Mouse (Mus musculus): ENCODE measurements around the gene Ncoa3. TPM values are rescaled to one million over a fixed set of nuclear protein-coding genes. Genes with fewer than 3 reads are reported as not detected.

The Ncoa3 gene
- polyA plus RNA-seq, 1 experiment from 2014 or later: 17.4 TPM

DNA sequence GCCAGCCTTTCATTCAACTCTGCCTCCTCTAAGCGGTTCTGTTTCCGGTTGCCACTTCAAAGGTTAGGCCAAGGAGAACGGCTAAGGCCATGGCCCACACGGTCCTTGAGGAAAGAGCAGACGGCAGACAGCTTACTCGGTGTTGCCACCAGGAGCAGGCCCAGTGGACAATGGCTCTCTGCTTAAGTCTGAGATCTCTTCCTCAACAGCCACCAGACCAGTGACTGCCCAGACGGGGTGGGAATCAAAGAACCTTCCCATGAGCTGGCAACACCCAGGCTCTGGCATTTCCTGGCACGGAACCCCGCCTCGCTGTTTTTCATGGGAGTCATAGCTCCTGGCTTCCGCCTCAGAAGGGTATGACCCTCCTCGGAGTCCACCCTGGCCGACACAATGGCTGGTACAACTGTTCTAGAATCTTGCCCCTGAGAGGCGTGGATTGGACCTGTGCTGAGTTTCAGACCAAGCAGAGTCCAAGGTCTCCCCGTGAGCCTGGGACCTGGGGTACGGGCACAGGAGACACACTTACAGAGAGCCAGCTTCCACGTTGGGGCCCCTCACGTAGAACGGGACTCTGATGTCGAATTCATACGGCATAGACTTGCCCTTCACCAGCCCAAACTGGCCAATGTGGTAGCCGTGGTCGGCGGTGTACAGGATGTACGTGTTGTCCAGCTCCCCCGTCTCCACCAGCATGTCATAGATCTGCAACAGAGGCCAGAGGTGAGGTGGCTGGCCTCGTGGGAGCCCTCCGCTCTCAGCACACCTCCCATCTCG, 94.2 kb downstream of the Ncoa3 start:
- no peak overlapping the region for H3K27ac ChIP-seq
- ATAC-seq (ENCODE audit: low FRiP score, low read depth): no peak
- H3K27me3 ChIP-seq: no peaks in the 10 kb centered on the region
- no peak overlapping the region for H3K9ac ChIP-seq
- H3K9me3 ChIP-seq: no peaks in the 10 kb centered on the region
- no peak overlapping the region for H3K4me3 ChIP-seq
- 88% methylated on average over 29 of the region's 29 CpGs for WGBS
- H3K4me1 ChIP-seq: peaks cover 12% of the 10 kb centered on the region
- peaks cover 87% of the 10 kb centered on the region for H3K36me3 ChIP-seq
- H3K4me2 ChIP-seq (replicated peaks): no peak overlapping the region

DNA sequence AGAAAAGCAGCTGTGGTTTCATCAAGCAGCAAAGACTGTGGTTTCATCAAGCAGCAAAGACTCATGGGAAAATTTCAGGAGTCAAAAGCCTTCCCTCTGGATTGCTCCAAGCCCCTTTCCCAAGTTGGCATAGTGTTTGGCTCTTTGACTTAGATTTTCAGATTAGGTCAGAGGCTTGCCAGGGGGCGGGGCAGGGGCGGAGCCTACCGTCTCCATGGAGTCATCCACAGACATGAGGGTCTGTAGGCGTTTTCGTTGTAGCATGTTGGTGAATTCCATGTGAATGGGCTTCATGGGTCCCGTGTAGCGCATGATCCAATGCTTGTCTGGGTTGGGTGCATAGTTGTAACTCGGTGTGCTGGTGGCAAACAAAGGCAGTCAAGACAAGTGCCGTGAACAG, 96.6 kb downstream of the Ncoa3 start:
- Histone ChIP-seq H3K27me3 (no peaks in the 10 kb centered on the region), H3K4me3 (no peak overlapping the region), H3K4me2 (replicated peaks) (no peak overlapping the region), H3K4me1 (peaks cover 12% of the 10 kb centered on the region), H3K27ac (no peak overlapping the region), H3K9me3 (no peaks in the 10 kb centered on the region), H3K9ac (no peak overlapping the region), H3K36me3 (peaks cover 90% of the 10 kb centered on the region)
- no peak for ATAC-seq (ENCODE audit: low FRiP score, low read depth)
- 92% methylated on average over 9 of the region's 9 CpGs for whole genome bisulfite sequencing

DNA sequence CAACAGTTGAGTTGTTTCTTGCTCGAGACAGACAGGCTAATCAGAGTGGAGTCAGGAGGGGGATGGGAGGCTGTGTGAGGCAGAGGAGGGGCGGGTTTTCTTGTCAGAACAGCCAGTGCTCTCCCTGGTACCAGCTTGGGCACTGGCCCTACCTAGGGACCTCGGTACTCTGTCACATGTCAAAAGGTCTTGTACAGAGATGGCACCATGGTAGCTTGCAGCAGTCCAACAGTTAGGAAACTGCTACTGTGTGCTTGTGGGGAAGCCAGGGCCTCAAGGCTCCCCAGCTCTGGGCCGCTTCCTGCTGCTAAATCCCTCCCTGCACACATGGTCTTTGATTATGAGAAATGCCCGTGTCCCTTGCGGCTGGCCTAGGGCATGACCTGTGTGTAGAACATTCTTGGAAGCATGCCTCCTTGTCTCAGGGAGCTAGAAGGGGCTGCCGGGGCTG, 97.7 kb downstream of the Ncoa3 start:
- WGBS: 35% methylated on average over 7 of the region's 7 CpGs
- Histone ChIP-seq H3K4me1 (peaks cover 12% of the 10 kb centered on the region), H3K4me3 (no peak overlapping the region), H3K27ac (peak overlapping the region; percentile 22; the same call in 1 of the 2 replicates), H3K27me3 (no peaks in the 10 kb centered on the region), H3K36me3 (peaks cover 95% of the 10 kb centered on the region), H3K9me3 (no peaks in the 10 kb centered on the region), H3K9ac (peak overlapping the region; percentile 13; the same call in 1 of the 2 replicates), H3K4me2 (replicated peaks) (no peak overlapping the region)
- ATAC-seq (ENCODE audit: low FRiP score, low read depth): no peak

DNA sequence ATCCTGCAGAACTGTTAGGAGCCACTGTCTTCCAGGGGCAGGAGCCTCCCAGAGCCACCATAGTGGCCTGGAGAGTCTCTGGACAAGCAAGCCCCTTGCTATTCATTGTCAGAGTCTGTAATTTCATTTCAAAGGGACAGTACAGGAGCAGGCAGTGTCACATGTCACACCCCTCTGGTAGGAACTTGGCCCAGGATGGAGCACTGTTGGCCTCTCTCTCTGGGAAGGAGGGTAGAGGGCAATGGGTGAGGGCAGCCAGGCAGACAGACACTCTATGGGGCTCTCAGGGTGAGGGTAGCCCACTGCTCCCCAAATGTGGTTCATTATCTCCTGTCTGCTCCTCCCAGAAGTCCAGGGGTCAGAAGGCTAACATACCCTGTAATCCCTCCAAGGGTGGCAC, 99.2 kb downstream of the Ncoa3 start:
- Histone ChIP-seq H3K9me3 (no peaks in the 10 kb centered on the region), H3K36me3 (peaks cover 92% of the 10 kb centered on the region), H3K4me3 (no peak overlapping the region), H3K27me3 (no peaks in the 10 kb centered on the region), H3K4me1 (peaks cover 12% of the 10 kb centered on the region), H3K9ac (no peak overlapping the region), H3K27ac (no peak overlapping the region), H3K4me2 (replicated peaks) (no peak overlapping the region)
- no peak for ATAC-seq (ENCODE audit: low FRiP score, low read depth)

DNA sequence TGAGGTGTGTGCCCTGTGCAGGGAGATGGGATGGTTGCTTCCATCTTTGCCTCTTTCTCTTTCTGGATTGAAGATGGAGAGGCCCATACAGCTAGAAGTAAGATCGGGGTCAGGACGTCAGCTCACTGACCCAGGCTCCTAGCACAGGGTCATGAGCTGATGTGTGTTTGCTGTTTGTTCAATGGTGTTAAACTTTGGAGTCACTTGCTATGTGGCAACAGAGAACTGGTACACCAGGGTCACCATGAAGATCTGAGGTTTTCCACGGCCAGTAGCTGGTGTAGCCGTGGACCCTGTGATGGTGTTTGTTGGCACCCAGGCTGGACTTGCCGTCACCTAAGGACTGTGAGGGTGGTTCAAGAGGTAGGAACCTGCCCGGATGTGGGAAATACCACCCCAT, 100.0 kb downstream of the Ncoa3 start:
- H3K4me2 ChIP-seq (replicated peaks): no peak overlapping the region
- no peaks in the 10 kb centered on the region for H3K9me3 ChIP-seq
- H3K9ac ChIP-seq: no peak overlapping the region
- no peak overlapping the region for H3K27ac ChIP-seq
- ATAC-seq (ENCODE audit: low FRiP score, low read depth): no peak
- H3K4me3 ChIP-seq: no peak overlapping the region
- peaks cover 92% of the 10 kb centered on the region for H3K36me3 ChIP-seq
- no peaks in the 10 kb centered on the region for H3K27me3 ChIP-seq
- 90% methylated on average over 6 of the region's 6 CpGs for WGBS
- H3K4me1 ChIP-seq: peaks cover 12% of the 10 kb centered on the region

DNA sequence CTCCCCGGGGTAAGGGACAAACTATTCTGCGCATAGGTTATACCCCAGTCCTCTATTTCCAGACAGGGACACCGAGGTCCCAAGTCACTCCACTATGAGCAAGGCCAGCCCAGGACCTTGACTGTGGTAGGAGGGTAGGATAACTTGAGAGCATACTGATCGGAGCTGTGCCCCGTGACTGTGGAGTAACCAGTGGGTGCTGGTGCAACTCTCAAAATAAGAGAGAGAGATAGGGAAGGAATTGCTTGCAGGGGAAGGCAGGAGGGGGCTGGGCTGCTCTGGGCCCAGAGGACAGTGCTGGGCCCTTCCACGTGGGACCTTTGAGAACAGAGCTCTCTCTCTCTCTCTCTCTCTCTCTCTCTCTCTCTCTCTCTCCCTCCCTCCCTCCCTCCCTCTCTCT, 103.9 kb downstream of the Ncoa3 start:
- H3K36me3 ChIP-seq: peaks cover 91% of the 10 kb centered on the region
- 93% methylated on average over 5 of the region's 6 CpGs for WGBS
- H3K27me3 ChIP-seq: no peaks in the 10 kb centered on the region
- no peak overlapping the region for H3K9ac ChIP-seq
- H3K4me3 ChIP-seq: no peak overlapping the region
- ATAC-seq (ENCODE audit: low FRiP score, low read depth): no peak
- no peaks in the 10 kb centered on the region for H3K9me3 ChIP-seq
- no peak overlapping the region for H3K4me2 ChIP-seq (replicated peaks)
- H3K27ac ChIP-seq: no peak overlapping the region
- H3K4me1 ChIP-seq: peaks cover 11% of the 10 kb centered on the region; the same call in 1 of the 2 replicates

DNA sequence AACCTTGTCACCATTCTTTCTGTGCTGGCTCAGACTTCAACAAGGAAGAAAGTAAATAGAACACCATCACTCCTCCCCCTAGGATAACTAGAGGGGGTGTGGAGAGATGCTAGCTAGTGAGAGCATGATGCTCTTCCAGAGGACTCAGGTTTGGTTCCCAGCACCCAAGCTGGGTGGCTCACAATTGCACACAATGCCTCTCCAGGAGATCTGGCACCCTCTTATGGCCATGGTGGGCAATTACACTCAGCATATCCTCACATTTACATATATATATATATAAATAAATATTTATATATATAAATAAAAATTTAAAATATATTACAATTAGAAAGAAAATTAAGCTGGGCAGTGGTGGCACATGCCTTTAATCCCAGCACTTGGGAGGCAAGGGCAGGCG, 104.4 kb downstream of the Ncoa3 start:
- Histone ChIP-seq H3K4me3 (no peak overlapping the region), H3K4me2 (replicated peaks) (no peak overlapping the region), H3K27me3 (no peaks in the 10 kb centered on the region), H3K9ac (no peak overlapping the region), H3K4me1 (peaks cover 11% of the 10 kb centered on the region; the same call in 1 of the 2 replicates), H3K9me3 (no peaks in the 10 kb centered on the region), H3K27ac (no peak overlapping the region), H3K36me3 (peaks cover 89% of the 10 kb centered on the region)
- 97% methylated on average over 1 of the region's 1 CpGs for WGBS
- ATAC-seq (ENCODE audit: low FRiP score, low read depth): no peak

DNA sequence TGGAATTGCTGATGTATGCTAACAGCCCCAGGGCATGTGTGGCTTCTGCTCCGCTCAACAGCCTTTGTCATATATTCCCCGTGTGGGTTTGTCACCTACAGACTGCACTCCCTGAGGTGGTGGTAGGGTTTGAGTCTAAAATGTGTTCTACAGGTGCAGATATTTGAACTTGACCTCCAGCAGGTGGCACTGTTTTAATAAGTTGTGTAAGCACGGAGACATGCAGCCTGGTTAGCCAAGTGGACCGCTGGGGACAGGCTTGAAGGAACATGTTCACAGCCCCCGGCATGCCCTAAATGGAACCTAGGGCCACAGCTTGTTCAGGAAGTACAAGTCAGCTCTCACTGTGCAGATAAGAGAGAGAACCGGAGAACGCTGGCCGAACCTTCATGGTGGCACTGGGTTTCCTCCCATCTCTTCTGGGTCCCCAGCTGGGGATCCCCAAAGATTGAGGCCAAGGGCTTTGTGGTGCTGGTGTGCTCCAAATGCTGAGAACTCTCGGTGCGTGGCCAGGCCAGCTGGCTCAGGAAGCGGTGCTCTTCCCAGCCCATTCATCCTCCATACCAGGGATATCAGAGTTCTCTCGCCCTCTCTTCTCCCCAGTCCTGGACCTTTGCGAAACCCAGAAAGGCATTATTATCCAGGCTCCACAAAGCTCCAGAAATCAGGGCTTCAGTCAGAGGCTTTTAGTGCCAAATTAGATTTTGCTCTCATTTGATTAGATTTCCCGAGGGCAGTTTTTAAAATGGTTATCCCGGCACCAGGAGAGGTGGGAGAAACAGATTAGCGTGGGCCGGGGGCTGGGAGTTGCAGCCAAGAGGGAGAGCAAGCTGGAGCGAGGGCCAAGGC, 105.2 kb downstream of the Ncoa3 start:
- no peaks in the 10 kb centered on the region for H3K9me3 ChIP-seq
- H3K4me1 ChIP-seq: peaks cover 11% of the 10 kb centered on the region; the same call in 1 of the 2 replicates
- no peak overlapping the region for H3K4me3 ChIP-seq
- 77% methylated on average over 18 of the region's 18 CpGs for WGBS
- H3K27me3 ChIP-seq: no peaks in the 10 kb centered on the region
- H3K9ac ChIP-seq: no peak overlapping the region
- H3K27ac ChIP-seq: no peak overlapping the region; the same call in 1 of the 2 replicates
- H3K36me3 ChIP-seq: peaks cover 88% of the 10 kb centered on the region
- H3K4me2 ChIP-seq (replicated peaks): no peak overlapping the region
- no peak for ATAC-seq (ENCODE audit: low FRiP score, low read depth)

DNA sequence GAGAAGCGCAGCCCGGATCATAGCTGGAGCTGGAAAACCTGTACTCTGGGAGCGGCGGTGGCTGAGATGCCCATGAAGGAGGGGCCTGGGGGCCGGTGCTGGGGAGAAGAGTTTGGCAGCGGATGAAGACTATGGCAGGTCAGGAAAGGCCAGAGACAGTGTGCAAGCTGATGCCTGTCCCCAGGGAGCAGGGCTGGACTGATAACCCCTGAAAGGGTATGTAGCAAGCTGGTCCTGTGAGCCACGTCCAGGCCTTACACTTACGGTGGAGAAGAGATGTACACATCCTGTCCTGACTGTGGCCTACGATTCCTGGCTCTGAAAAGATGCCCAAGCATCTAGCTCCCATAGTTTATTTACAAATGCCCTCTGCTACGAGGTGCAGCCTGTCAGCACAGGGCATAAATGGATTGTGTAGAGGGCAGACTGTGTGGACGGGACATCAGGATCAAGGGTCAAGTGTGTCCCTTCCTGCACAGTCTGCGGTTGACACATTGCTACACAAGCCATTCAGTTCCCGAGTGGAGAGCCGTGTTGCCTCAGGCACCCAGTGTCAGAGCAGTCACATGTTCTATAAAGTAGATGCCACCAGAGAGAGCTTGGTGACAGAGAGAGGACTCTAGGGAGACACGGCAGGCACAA, 106.0 kb downstream of the Ncoa3 start:
- Histone ChIP-seq H3K9me3 (no peaks in the 10 kb centered on the region), H3K4me2 (replicated peaks) (no peak overlapping the region), H3K9ac (no peak overlapping the region), H3K4me3 (no peak overlapping the region), H3K36me3 (peaks cover 88% of the 10 kb centered on the region), H3K27me3 (no peaks in the 10 kb centered on the region), H3K27ac (no peak overlapping the region), H3K4me1 (peaks cover 14% of the 10 kb centered on the region; the same call in 1 of the 2 replicates)
- ATAC-seq (ENCODE audit: low FRiP score, low read depth): no peak
- 86% methylated on average over 15 of the region's 15 CpGs for WGBS

DNA sequence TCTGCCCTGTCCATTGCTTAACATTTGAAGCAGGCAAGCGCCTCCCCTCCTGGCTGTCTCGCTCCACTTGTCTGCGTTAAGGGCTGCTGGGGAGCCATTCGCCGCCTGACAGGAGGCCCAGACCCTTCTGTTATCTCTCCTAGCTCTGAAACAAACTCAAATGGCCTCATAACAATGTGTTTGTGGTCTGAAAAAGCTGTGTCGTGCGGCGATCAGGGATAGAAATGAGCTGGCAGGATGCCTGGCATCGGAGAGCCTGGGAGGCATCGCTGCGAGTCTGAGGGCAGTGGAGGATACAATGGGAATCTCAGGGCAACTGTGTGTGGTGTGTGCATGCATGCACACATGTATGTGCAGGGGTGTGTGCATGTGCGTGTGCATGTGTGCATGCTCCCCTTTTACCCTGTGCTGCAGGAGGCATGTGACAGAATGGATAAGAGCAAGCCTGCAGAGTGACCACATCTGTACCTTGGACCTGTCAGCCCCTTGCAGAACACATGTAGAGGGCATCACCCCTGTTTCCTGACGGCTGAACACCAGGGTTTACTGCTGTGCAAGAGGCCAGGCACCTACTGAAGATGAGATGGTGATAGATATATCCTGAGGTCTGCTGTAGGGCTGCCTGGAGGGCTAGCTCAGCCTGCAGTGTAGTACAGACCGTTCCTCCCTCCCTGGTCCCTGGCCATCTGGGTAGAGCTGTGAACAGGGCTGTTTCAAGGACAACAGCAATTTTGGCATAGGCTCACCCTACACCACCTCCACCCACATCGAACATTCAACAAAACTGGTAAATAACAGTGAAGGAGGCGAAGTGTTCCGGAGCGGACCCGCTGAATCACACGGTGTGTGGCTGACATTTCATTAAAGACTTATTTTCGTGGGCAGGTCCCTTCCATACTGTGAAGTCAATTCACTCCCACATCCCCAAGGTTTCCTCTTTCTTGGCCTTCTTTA, 108.2 kb downstream of the Ncoa3 start:
- Histone ChIP-seq H3K27ac (no peak overlapping the region), H3K9ac (no peak overlapping the region), H3K4me3 (no peak overlapping the region), H3K4me2 (replicated peaks) (no peak overlapping the region), H3K27me3 (no peaks in the 10 kb centered on the region), H3K4me1 (peaks cover 21% of the 10 kb centered on the region; the same call in 1 of the 2 replicates), H3K9me3 (no peaks in the 10 kb centered on the region), H3K36me3 (peaks cover 84% of the 10 kb centered on the region)
- 89% methylated on average over 21 of the region's 21 CpGs for WGBS
- ATAC-seq (ENCODE audit: low FRiP score, low read depth): no peak

DNA sequence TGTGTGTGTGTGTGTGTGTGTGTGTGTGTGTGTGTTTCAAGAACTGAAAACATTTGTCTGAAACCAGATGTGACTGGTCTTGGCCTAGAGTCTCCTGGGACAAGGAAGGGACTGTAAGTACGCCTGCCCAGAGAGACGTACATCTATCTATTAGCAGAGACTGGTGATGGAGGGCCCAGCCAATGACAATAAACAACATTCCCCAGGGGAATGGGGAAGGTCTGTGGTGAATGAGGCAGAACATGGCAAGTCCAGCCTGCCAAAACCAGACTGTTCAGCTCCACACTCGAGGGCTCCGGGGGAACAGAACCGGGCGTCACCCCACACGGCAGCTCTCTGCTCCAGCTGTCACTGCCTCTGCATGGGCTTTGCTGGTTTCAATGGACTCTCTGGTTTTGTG, 110.5 kb downstream of the Ncoa3 start:
- H3K27ac ChIP-seq: no peak overlapping the region
- peaks cover 82% of the 10 kb centered on the region for H3K36me3 ChIP-seq
- H3K9ac ChIP-seq: no peak overlapping the region
- no peak overlapping the region for H3K4me2 ChIP-seq (replicated peaks)
- peaks cover 32% of the 10 kb centered on the region for H3K4me1 ChIP-seq
- H3K9me3 ChIP-seq: no peaks in the 10 kb centered on the region
- 64% methylated on average over 7 of the region's 7 CpGs for WGBS
- H3K4me3 ChIP-seq: no peak overlapping the region
- ATAC-seq (ENCODE audit: low FRiP score, low read depth): no peak
- H3K27me3 ChIP-seq: no peaks in the 10 kb centered on the region

Measured in limb, embryonic 13.5 days (tissue).